Mouse (Mus musculus) megakaryocyte, embryonic 14.5 days (primary cell): ENCODE data around the gene Sucla2.

Experiments
- FLI1 ChIP-seq: IDR thresholded peaks from 2 replicates; pipeline ENCODE4 v1.6.1; 2012; ENCODE audit warnings: low read length, inconsistent platforms, mixed read lengths
- GATA1 ChIP-seq: IDR thresholded peaks from 3 replicates; pipeline ENCODE4 v1.6.1; 2012; ENCODE audit warnings: mixed read lengths, low read length, inconsistent platforms, borderline replicate concordance

GRCm38 (mm10) chr14:73543781-73544180 is 18.7 kb downstream of the Sucla2 start:
- TF ChIP-seq FLI1 (no peak), GATA1 (no peak)
